Mouse (Mus musculus) layer of hippocampus, adult 18-20 months (tissue): Measurements from ENCODE around the gene Cnmd. TPM values are rescaled to one million over a fixed set of nuclear protein-coding genes. Genes with fewer than 3 reads are reported as not detected.

Experiments
- total RNA-seq, 2 experiments: library from RNA; stranded (reverse); gene quantifications; 2 replicates each; pipeline ENCODE4 v1.2.3; 2021

The Cnmd gene
- total RNA-seq, 2 experiments from 2014 or later = 1.0 to 1.7 TPM

Other genes starting within 250 kb of the Cnmd start
- 10 to 100 TPM; 42.9 to 48.0 TPM for gene Kbtbd7, start 235.7 kb downstream of the Cnmd start, total RNA-seq
- gene Kbtbd6, start 210.3 kb downstream of the Cnmd start, total RNA-seq = 1 to 10 TPM; 1.2 to 1.3 TPM
- gene Elf1, start 181.0 kb downstream of the Cnmd start, total RNA-seq = 1 to 10 TPM; 4.7 to 5.1 TPM
- gene Wbp4, start 180.7 kb downstream of the Cnmd start, total RNA-seq = 10 to 100 TPM; 50.0 to 54.8 TPM
- gene Sugt1, start 74.5 kb downstream of the Cnmd start, total RNA-seq = 10 to 100 TPM; 89.7 to 93.8 TPM
- gene Pcdh8, start 109.1 kb upstream of the Cnmd start, total RNA-seq = 10 to 100 TPM; 86.8 to 88.3 TPM